Mouse (Mus musculus): ENCODE results near the gene Sept9.

GRCm38 (mm10) chr11:117169801-117170565 is 29.5 kb upstream of the Sept9 start:
- no peak for TF ChIP-seq REST (IDR thresholded peaks at IDR 0.05; ENCODE audit: insufficient read depth, insufficient read length)
- TF ChIP-seq POLR2AphosphoS2 (IDR thresholded peaks at IDR 0.05; ENCODE audit: insufficient read length, low read depth): no peak
- no peak for TF ChIP-seq POLR2A (IDR thresholded peaks at IDR 0.05; ENCODE audit: insufficient read length, low read depth)
- no peak for TF ChIP-seq TCF12 (IDR thresholded peaks at IDR 0.05; ENCODE audit: insufficient read depth, poor library complexity, severe bottlenecking)
- TF ChIP-seq TCF3 (IDR thresholded peaks at IDR 0.05; ENCODE audit: insufficient read length, low read depth): no peak
- no peak for TF ChIP-seq CEBPB (IDR thresholded peaks at IDR 0.05; ENCODE audit: insufficient read depth, poor library complexity, severe bottlenecking)
